Mouse (Mus musculus) G1E-ER4 (cell line): ENCODE measurements around the gene Atr. TPM values are rescaled to one million over a fixed set of nuclear protein-coding genes. Genes with fewer than 3 reads are reported as not detected.

Experiments used
- GATA1 ChIP-seq: IDR thresholded peaks from one replicate; pipeline ENCODE4 v1.8.0; 2012; ENCODE audit warnings: low read length, inconsistent platforms
- polyA plus RNA-seq: library from polyadenylated mRNA; stranded (reverse); fragments of >175 nt; gene quantifications from 2 replicates; pipeline ENCODE4 v1.2.3, GENCODE M21; 2012

The Atr gene
- polyA plus RNA-seq, 1 experiment: 9.1 TPM

DNA sequence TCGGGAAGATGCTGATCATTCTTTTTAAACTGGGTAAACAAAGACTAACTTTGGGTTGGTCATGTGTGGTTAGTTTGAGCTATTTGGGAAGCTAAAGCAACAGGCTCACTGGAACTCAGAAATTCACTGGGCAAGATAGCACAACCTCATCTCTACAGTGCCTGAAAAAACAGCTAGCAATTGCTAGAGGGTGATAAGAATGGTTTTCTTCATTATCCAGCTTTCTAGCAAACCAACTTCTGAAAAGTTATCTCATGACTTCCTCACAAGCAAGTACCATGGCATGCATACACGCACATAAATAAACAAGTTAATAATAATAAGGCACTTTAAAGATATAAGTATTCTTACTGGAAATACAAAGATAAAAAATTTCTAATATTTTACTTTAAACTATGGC lies 120.9 kb downstream of the Atr start:
- no peak for TF ChIP-seq GATA1

- TF ChIP-seq GATA1: no peak
Observed at GRCm38 (mm10) chr9:95979896-95980295, 122.5 kb downstream of the Atr start.

- no peak for TF ChIP-seq GATA1
Observed at GRCm38 (mm10) chr9:95992255-95992654, 134.9 kb downstream of the Atr start.

Other genes with a start within 250 kb of the Atr start
- gene Pcolce2, start 220.0 kb upstream of the Atr start, polyA plus RNA-seq: not detected in 2 replicates
- not detected in 2 replicates for gene Trpc1, start 107.2 kb upstream of the Atr start, polyA plus RNA-seq
- gene Pls1, start 12.3 kb upstream of the Atr start, polyA plus RNA-seq: not detected in 2 replicates
- gene Xrn1, start 97.2 kb downstream of the Atr start, polyA plus RNA-seq: 3.5 and 3.7 TPM in 2 replicates